Mouse (Mus musculus): ENCODE results near the gene Mea1.

The Mea1 gene

GRCm38 (mm10) chr17:46706375-46707089, 27.9 kb downstream of the Mea1 start:
- DNase-seq: no peak

GRCm38 (mm10) chr17:46710959-46711597, 32.5 kb downstream of the Mea1 start, which contains the start of gene Pex6:
Pex6 (plus strand) TSS chr17:46711463.
- peak; percentile 86 to 89 for DNase-seq

GRCm38 (mm10) chr17:46711612-46712271, 33.1 kb downstream of the Mea1 start:
- peak in 1 of 2 experiments; percentile 38 for DNase-seq

- no peak for DNase-seq
Measured at GRCm38 (mm10) chr17:46712442-46712841, 33.8 kb downstream of the Mea1 start.

- no peak for DNase-seq
Measured at GRCm38 (mm10) chr17:46713849-46714248, 35.3 kb downstream of the Mea1 start.

GRCm38 (mm10) chr17:46714756-46715481, 36.3 kb downstream of the Mea1 start:
- DNase-seq: no peak

GRCm38 (mm10) chr17:46721077-46721476, 42.5 kb downstream of the Mea1 start:
- DNase-seq: no peak

GRCm38 (mm10) chr17:46724477-46725084, 46.0 kb downstream of the Mea1 start:
- DNase-seq: no peak

GRCm38 (mm10) chr17:46725273-46725672, 46.7 kb downstream of the Mea1 start:
- DNase-seq: peak in 1 of 2 experiments; percentile 47

GRCm38 (mm10) chr17:46725731-46726645, 47.4 kb downstream of the Mea1 start:
- no peak for DNase-seq

- DNase-seq: no peak
Measured at GRCm38 (mm10) chr17:46727271-46727670, 48.7 kb downstream of the Mea1 start.

GRCm38 (mm10) chr17:46728021-46728420, 49.4 kb downstream of the Mea1 start:
- DNase-seq: no peak

GRCm38 (mm10) chr17:46728496-46728895, 49.9 kb downstream of the Mea1 start:
- DNase-seq: no peak

- no peak for DNase-seq
Measured at GRCm38 (mm10) chr17:46728904-46729318, 50.3 kb downstream of the Mea1 start, which contains the start of gene Gnmt. Gnmt (minus strand) TSS chr17:46729168.

Data from thymus, adult 18-20 months (tissue).